Mouse (Mus musculus) kidney, embryonic 16.5 days (tissue): ENCODE results near the gene Fbxl21. TPM values are rescaled to one million over a fixed set of nuclear protein-coding genes. Genes with fewer than 3 reads are reported as not detected.

ENCODE experiments used
- ATAC-seq: fragments of 200-750 bp; cut with Nextera tagmentation; 2 replicates; pipeline ENCODE4 v1.8.0; 2017; ENCODE audit warnings: moderate TSS enrichment; ENCODE audit not compliant: low FRiP score, low TSS enrichment
- H3K27ac ChIP-seq: fragments of 300-500 bp; sonication (generic); 2 replicates; pipeline ENCODE4 v1.5.1; 2014; ENCODE audit warnings: low read length
- H3K27me3 ChIP-seq: fragments of 300-500 bp; sonication (generic); 2 replicates; pipeline ENCODE4 v1.6.1; 2014; ENCODE audit warnings: low read length, control low read depth, mixed read lengths; ENCODE audit not compliant: insufficient read depth
- H3K36me3 ChIP-seq: fragments of 300-500 bp; sonication (generic); 2 replicates; pipeline ENCODE4 v1.6.1; 2014; ENCODE audit warnings: low read length, control low read depth, mixed read lengths; ENCODE audit not compliant: insufficient read depth
- H3K4me1 ChIP-seq: fragments of 300-500 bp; sonication (generic); 2 replicates; pipeline ENCODE4 v1.6.1; 2014; ENCODE audit warnings: low read length, control low read depth, mixed read lengths; ENCODE audit not compliant: insufficient read depth
- H3K4me2 ChIP-seq: fragments of 300-500 bp; sonication (generic); replicated peaks from 2 replicates; pipeline ENCODE4 v1.6.1; 2014; ENCODE audit warnings: low read depth, low read length
- H3K4me3 ChIP-seq: fragments of 300-500 bp; sonication (generic); 2 replicates; pipeline ENCODE4 v1.5.1; 2014; ENCODE audit warnings: mild to moderate bottlenecking, low read length
- H3K9ac ChIP-seq: fragments of 300-500 bp; sonication (generic); replicated peaks from 2 replicates; pipeline ENCODE4 v1.6.1; 2014; ENCODE audit warnings: low read length
- H3K9me3 ChIP-seq: fragments of 300-500 bp; sonication (generic); 2 replicates; pipeline ENCODE4 v1.6.1; 2016; ENCODE audit warnings: low read length, control low read depth
- WGBS: fragments of 180-500 bp; shearing (Covaris S2); extraction: QIAGEN DNeasy Blood & Tissue Kit; methylation state at CpG from one replicate; pipeline ENCODE4 v1.1.7; 2014; 5-methylcytosine and 5-hydroxymethylcytosine counted together
- polyA plus RNA-seq: library from polyadenylated mRNA; unstranded; fragments of >200 nt; fragmentation: Nextera tagmentation; extraction: Ambion mirVana; gene quantifications from 2 replicates; pipeline ENCODE4 v1.2.1, GENCODE M21; 2015

Fbxl21 gene
- 2.0 and 2.8 TPM in 2 replicates for polyA plus RNA-seq

DNA sequence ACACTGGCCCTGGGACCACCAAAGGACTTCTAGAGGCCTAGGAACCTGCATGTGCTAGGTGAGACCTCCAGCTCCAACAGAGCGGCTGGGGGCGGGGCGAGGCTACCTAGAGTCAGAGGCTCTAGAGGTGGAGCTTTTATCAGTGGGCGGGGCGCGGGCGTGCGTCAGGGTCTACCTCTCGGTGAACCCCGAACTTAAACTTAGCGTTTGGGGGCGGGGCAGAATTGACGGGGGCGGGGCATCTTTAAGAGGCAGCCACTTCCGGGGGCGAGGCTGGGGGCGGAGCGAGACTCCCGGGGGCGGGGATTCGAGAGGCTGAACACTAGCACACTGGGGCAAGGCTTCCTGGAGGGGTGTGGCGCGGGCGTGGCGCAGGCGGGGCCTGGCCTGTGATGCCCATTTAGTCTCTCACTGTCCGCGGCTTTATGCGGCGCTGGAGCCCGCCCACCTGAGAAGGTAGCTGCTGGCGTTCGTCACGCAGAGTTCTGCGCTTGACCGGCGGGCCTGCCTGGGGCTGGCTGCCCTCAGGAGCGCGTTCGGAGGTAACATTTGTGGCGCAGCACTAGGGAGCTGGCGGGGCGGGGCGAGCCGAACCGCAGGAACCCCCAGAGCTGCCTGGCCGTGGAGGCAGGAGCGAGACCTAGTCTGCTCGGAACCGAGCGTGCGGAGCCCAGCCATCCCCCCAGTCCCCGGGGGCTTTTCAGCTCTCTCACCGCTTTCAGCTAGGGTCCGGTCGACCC is at the start of gene Fbxl21:
Fbxl21 (plus strand) TSS at position 392 of the 740 bp plus-strand sequence.
- no peaks in the 10 kb centered on the region for H3K4me1 ChIP-seq
- peak within 1 kb of the TSS; percentile 75 for H3K4me3 ChIP-seq
- H3K36me3 ChIP-seq: no peaks in the 10 kb centered on the region
- H3K4me2 ChIP-seq: peak within 1 kb of the TSS; percentile 95
- peak within 1 kb of the TSS; percentile 74 for H3K9ac ChIP-seq
- under 1% methylated on average over 56 of the region's 56 CpGs for WGBS
- peak within 1 kb of the TSS; percentile 52; the same call in 1 of the 2 replicates for H3K27ac ChIP-seq
- ATAC-seq: peak; percentile 99
- H3K27me3 ChIP-seq: no peaks in the 10 kb centered on the region
- H3K9me3 ChIP-seq: no peaks in the 10 kb centered on the region

DNA sequence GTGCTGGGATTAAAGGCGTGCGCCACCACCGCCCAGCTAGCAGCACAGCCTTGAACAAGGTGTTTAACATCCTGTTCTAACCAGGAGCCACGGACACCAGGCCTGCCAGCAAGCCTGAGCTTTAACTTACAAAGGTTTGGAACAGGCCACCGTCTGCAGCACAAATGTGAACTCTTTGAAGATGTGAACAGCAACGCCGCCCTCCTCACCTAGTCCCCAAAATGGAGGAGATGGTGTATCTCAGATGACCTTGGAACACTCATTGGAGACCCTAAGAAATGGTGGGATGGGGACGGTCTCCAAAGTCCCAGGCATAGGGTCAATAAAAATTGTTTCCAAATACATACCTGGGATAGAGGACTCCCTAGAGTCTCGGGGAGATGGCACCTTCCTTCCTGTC is 49.6 kb upstream of the Fbxl21 start:
- ATAC-seq: no peak
- no peak overlapping the region for H3K4me3 ChIP-seq
- H3K4me2 ChIP-seq: no peak overlapping the region
- no peak overlapping the region for H3K27ac ChIP-seq
- H3K27me3 ChIP-seq: no peaks in the 10 kb centered on the region
- H3K9ac ChIP-seq: no peak overlapping the region
- peaks cover 14% of the 10 kb centered on the region for H3K4me1 ChIP-seq
- H3K36me3 ChIP-seq: no peaks in the 10 kb centered on the region
- no peaks in the 10 kb centered on the region for H3K9me3 ChIP-seq
- WGBS: 92% methylated on average over 9 of the region's 9 CpGs

- peak; percentile 69; the same call in 1 of the 2 replicates for ATAC-seq
- Histone ChIP-seq H3K27me3 (no peaks in the 10 kb centered on the region), H3K9me3 (no peaks in the 10 kb centered on the region), H3K27ac (no peak overlapping the region), H3K36me3 (no peaks in the 10 kb centered on the region), H3K4me3 (no peak overlapping the region), H3K4me1 (peaks cover 14% of the 10 kb centered on the region), H3K4me2 (no peak overlapping the region), H3K9ac (no peak overlapping the region)
- WGBS: 32% methylated on average over 4 of the region's 4 CpGs
Measured at GRCm38 (mm10) chr13:56475363-56475762, 46.9 kb upstream of the Fbxl21 start.

- no peak overlapping the region for H3K4me2 ChIP-seq
- 62% methylated on average over 5 of the region's 5 CpGs for WGBS
- no peak for ATAC-seq
- H3K36me3 ChIP-seq: no peaks in the 10 kb centered on the region
- H3K4me1 ChIP-seq: peaks cover 4% of the 10 kb centered on the region
- H3K4me3 ChIP-seq: no peak overlapping the region
- H3K27me3 ChIP-seq: no peaks in the 10 kb centered on the region
- H3K9ac ChIP-seq: no peak overlapping the region
- no peak overlapping the region for H3K27ac ChIP-seq
- H3K9me3 ChIP-seq: no peaks in the 10 kb centered on the region
Measured at GRCm38 (mm10) chr13:56476790-56477189, 45.5 kb upstream of the Fbxl21 start.

DNA sequence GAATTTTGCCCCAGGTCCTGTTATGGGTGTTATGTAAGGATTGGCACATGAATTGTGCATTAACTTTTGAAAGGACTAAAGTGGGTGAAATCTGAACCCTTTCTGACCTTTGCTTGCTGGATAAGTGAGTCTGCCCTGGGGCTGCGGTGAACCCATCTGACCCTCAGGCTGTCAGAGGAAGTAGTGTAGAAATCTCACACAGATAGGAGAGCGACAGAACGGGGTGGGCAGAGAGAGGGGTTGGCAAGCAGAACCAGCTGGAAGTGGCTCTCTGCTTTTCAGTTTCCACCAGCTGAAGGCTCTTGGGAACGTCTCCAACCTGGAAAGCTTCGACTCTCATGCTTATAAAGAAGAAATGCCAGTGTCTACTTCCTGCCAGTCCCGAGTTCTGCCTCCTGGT is 45.0 kb upstream of the Fbxl21 start:
- Histone ChIP-seq H3K36me3 (no peaks in the 10 kb centered on the region), H3K9me3 (no peaks in the 10 kb centered on the region), H3K27ac (no peak overlapping the region), H3K4me2 (no peak overlapping the region), H3K4me1 (no peaks in the 10 kb centered on the region), H3K9ac (no peak overlapping the region), H3K27me3 (no peaks in the 10 kb centered on the region), H3K4me3 (no peak overlapping the region)
- no peak for ATAC-seq
- 22% methylated on average over 6 of the region's 6 CpGs for WGBS

- H3K4me2 ChIP-seq: no peak overlapping the region
- H3K36me3 ChIP-seq: no peaks in the 10 kb centered on the region
- no peak overlapping the region for H3K9ac ChIP-seq
- ATAC-seq: no peak
- no peaks in the 10 kb centered on the region for H3K9me3 ChIP-seq
- WGBS: 84% methylated on average over 6 of the region's 6 CpGs
- H3K27me3 ChIP-seq: no peaks in the 10 kb centered on the region
- no peak overlapping the region for H3K4me3 ChIP-seq
- H3K27ac ChIP-seq: no peak overlapping the region
- H3K4me1 ChIP-seq: no peaks in the 10 kb centered on the region
Measured at GRCm38 (mm10) chr13:56478027-56478426, 44.2 kb upstream of the Fbxl21 start.

- WGBS: 81% methylated on average over 3 of the region's 3 CpGs
Measured at GRCm38 (mm10) chr13:56482146-56482545, 40.1 kb upstream of the Fbxl21 start, which contains the start of gene Il9. Il9 (minus strand) TSS chr13:56482246.

GRCm38 (mm10) chr13:56488012-56488411 is 34.3 kb upstream of the Fbxl21 start:
- Histone ChIP-seq H3K4me2 (no peak overlapping the region), H3K27me3 (no peaks in the 10 kb centered on the region), H3K36me3 (no peaks in the 10 kb centered on the region), H3K4me1 (0 out of 2 replicates have a peak, but pooled peaks cover 3% of the 10 kb centered on the region), H3K9ac (no peak overlapping the region), H3K9me3 (no peaks in the 10 kb centered on the region), H3K4me3 (no peak overlapping the region), H3K27ac (no peak overlapping the region)
- ATAC-seq: no peak
- WGBS: 50% methylated on average over 5 of the region's 5 CpGs

More at GRCm38 (mm10) chr13:56482146-56482545, 40.1 kb upstream of the Fbxl21 start, which contains the start of gene Il9:
- no peak within 1 kb of the TSS for H3K4me2 ChIP-seq
- H3K9me3 ChIP-seq: no peaks in the 10 kb centered on the region
- H3K27ac ChIP-seq: no peak within 1 kb of the TSS
- no peaks in the 10 kb centered on the region for H3K36me3 ChIP-seq
- H3K4me1 ChIP-seq: no peaks in the 10 kb centered on the region
- no peak for ATAC-seq
- no peaks in the 10 kb centered on the region for H3K27me3 ChIP-seq
- no peak within 1 kb of the TSS for H3K9ac ChIP-seq
- no peak within 1 kb of the TSS for H3K4me3 ChIP-seq

GRCm38 (mm10) chr13:56494440-56494839 is 27.8 kb upstream of the Fbxl21 start:
- WGBS: 63% methylated on average over 3 of the region's 3 CpGs

GRCm38 (mm10) chr13:56500132-56500531 is 22.1 kb upstream of the Fbxl21 start:
- no peak overlapping the region for H3K4me3 ChIP-seq
- H3K4me2 ChIP-seq: no peak overlapping the region
- H3K4me1 ChIP-seq: no peaks in the 10 kb centered on the region
- H3K27ac ChIP-seq: no peak overlapping the region
- H3K9me3 ChIP-seq: no peaks in the 10 kb centered on the region
- ATAC-seq: peak; percentile 59; the same call in 1 of the 2 replicates
- WGBS: 45% methylated on average over 3 of the region's 3 CpGs
- H3K9ac ChIP-seq: no peak overlapping the region
- no peaks in the 10 kb centered on the region for H3K27me3 ChIP-seq
- H3K36me3 ChIP-seq: no peaks in the 10 kb centered on the region

More at GRCm38 (mm10) chr13:56494440-56494839, 27.8 kb upstream of the Fbxl21 start:
- H3K36me3 ChIP-seq: no peaks in the 10 kb centered on the region
- H3K9me3 ChIP-seq: no peaks in the 10 kb centered on the region
- H3K27me3 ChIP-seq: no peaks in the 10 kb centered on the region
- no peak overlapping the region for H3K4me3 ChIP-seq
- no peaks in the 10 kb centered on the region for H3K4me1 ChIP-seq
- H3K27ac ChIP-seq: no peak overlapping the region
- H3K9ac ChIP-seq: no peak overlapping the region
- no peak overlapping the region for H3K4me2 ChIP-seq
- ATAC-seq: no peak
